Mouse (Mus musculus) neural tube, embryonic 11.5 days (tissue): ENCODE measurements around the gene Cask. TPM values are rescaled to one million over a fixed set of nuclear protein-coding genes. Genes with fewer than 3 reads are reported as not detected.

Experiments used
- ATAC-seq: fragments of 200-750 bp; cut with Nextera tagmentation; 2 replicates; pipeline ENCODE4 v1.8.0; 2017; ENCODE audit warnings: moderate number of reproducible peaks, mild to moderate bottlenecking, moderate TSS enrichment, moderate library complexity; ENCODE audit not compliant: insufficient read depth, low FRiP score, low TSS enrichment
- DNase-seq: peaks from one replicate; pipeline ENCODE4 v3.0.0-alpha.2; 2015; ENCODE audit warnings: low spot score
- H3K27ac ChIP-seq: fragments of 300-500 bp; sonication (generic); 2 replicates; pipeline ENCODE4 v1.5.1; 2014; ENCODE audit warnings: low read depth, mild to moderate bottlenecking, low read length
- H3K27me3 ChIP-seq: fragments of 300-500 bp; sonication (generic); 2 replicates; pipeline ENCODE4 v1.6.1; 2014; ENCODE audit warnings: mild to moderate bottlenecking, low read length, mixed read lengths; ENCODE audit not compliant: control insufficient read depth, insufficient read depth
- H3K36me3 ChIP-seq: fragments of 300-500 bp; sonication (generic); 2 replicates; pipeline ENCODE4 v1.6.1; 2014; ENCODE audit warnings: mild to moderate bottlenecking, low read length, moderate library complexity, mixed read lengths; ENCODE audit not compliant: control insufficient read depth, insufficient read depth
- H3K4me1 ChIP-seq: fragments of 300-500 bp; sonication (generic); 2 replicates; pipeline ENCODE4 v1.6.1; 2014; ENCODE audit warnings: low read length, mixed read lengths; ENCODE audit not compliant: control insufficient read depth, insufficient read depth
- H3K4me2 ChIP-seq: fragments of 300-500 bp; sonication (generic); 2 replicates; pipeline ENCODE4 v1.6.1; 2014; ENCODE audit warnings: low read depth, mild to moderate bottlenecking, moderate library complexity
- H3K4me3 ChIP-seq: fragments of 300-500 bp; sonication (generic); 2 replicates; pipeline ENCODE4 v1.5.1; 2014; ENCODE audit warnings: low read depth, low read length
- H3K9ac ChIP-seq: fragments of 300-500 bp; sonication (generic); 2 replicates; pipeline ENCODE4 v1.6.1; 2014; ENCODE audit warnings: mild to moderate bottlenecking, low read length
- H3K9me3 ChIP-seq: fragments of 300-500 bp; sonication (generic); 2 replicates; pipeline ENCODE4 v1.6.1; 2016; ENCODE audit warnings: low read length; ENCODE audit not compliant: control insufficient read depth
- WGBS: fragments of 180-500 bp; shearing (Covaris S2); extraction: QIAGEN DNeasy Blood & Tissue Kit; methylation state at CpG from one replicate; pipeline ENCODE4 v1.1.7; 2014; 5-methylcytosine and 5-hydroxymethylcytosine counted together
- microRNA-seq: library from miRNA; unstranded; fragments of <30 nt; microRNA quantifications from one replicate; pipeline ENCODE4, GENCODE M21; 2016
- polyA plus RNA-seq: library from polyadenylated mRNA; unstranded; fragments of >200 nt; fragmentation: Nextera tagmentation; extraction: Ambion mirVana; gene quantifications from 2 replicates; pipeline ENCODE4 v1.2.1, GENCODE M21; 2014

Gene Cask
- polyA plus RNA-seq, 1 experiment from 2014 or later = 33.0 TPM

- no peak overlapping the region for H3K4me2 ChIP-seq
- no peaks in the 10 kb centered on the region for H3K27me3 ChIP-seq
- DNase-seq (no peak), ATAC-seq (no peak)
- no peaks in the 10 kb centered on the region for H3K9me3 ChIP-seq
- H3K9ac ChIP-seq = no peak overlapping the region
- H3K27ac ChIP-seq = no peak overlapping the region
- H3K4me3 ChIP-seq = no peak overlapping the region
- H3K36me3 ChIP-seq = no peaks in the 10 kb centered on the region
- H3K4me1 ChIP-seq = no peaks in the 10 kb centered on the region
- WGBS = 80% methylated on average over 9 of the region's 9 CpGs
Measured at GRCm38 (mm10) chrX:13469160-13470116, 381.7 kb downstream of the Cask start.

GRCm38 (mm10) chrX:13467121-13467571 lies 384.0 kb downstream of the Cask start:
- Histone ChIP-seq H3K4me1 (no peaks in the 10 kb centered on the region), H3K36me3 (no peaks in the 10 kb centered on the region), H3K27me3 (no peaks in the 10 kb centered on the region), H3K4me3 (no peak overlapping the region), H3K9me3 (no peaks in the 10 kb centered on the region), H3K4me2 (no peak overlapping the region), H3K27ac (no peak overlapping the region), H3K9ac (no peak overlapping the region)
- ATAC-seq = no peak
- DNase-seq = no peak
- WGBS = 78% methylated on average over 6 of the region's 6 CpGs

Small RNA genes within 50 kb of the gene (microRNA-seq; reads per million reads assigned to microRNA genes)
- not detected for gene Gm25246

Other genes starting within 250 kb of the Cask start
- gene Gpr34, start 219.3 kb downstream of the Cask start, polyA plus RNA-seq = 1.5 TPM in 2 replicates
- 0.17 and 0.62 TPM in 2 replicates for gene Gpr82, start 190.0 kb downstream of the Cask start, polyA plus RNA-seq